Mouse (Mus musculus): Measurements from ENCODE around the gene Arhgef39. TPM values are rescaled to one million over a fixed set of nuclear protein-coding genes. Genes with fewer than 3 reads are reported as not detected.

The Arhgef39 gene
- polyA plus RNA-seq (2012; rRNA removed), result 17.3 and 26.6 TPM in 2 replicates

DNA sequence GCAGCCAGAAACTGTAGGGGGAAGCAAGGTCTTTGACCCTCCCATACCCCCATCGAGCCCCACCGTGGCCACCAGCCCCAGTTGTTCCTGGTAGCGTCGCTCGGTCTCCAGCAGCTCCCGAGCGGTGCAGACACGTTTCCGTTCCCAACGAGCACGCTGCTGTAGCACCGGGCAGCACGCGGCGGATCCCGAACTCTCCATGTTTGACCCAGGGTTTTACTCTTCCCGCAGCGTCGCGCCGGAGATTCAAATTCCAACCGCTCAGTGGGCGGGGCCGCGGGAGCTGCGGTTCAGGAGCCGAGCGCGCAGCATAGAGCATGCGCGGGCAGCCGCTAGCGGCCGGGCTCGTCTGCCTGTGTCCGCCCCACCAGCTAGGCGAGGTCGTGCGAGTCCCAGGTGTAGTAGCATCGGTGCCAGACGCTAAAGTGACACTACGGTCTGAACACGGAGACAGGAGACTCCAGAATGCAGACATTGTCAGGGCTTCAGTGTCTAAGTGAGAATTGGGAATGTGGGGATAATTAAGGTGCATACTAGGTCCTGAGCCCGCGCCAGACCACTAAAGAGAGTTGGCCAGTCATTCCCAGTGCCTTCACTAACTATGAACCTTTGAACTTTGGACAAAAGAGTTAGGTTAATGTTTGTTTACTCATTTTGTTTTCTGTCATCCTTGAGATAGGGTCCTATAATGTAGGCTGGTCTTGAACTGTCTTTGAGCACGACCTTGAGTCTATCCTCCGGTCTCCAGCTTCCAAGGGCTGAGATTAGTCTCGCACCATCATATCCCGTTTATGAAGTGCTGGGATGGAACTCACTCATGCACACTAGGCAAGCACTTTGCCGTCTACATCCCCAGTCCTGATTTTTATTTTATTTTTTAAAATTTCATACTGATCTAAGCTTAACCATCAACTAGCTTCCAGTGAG lies at the start of gene Arhgef39:
Gene Arhgef39 (minus strand): TSS at position 289 of the 927 bp plus-strand sequence.
- TF ChIP-seq CTCF (conservative IDR thresholded peaks at IDR 0.05; ENCODE audit: insufficient read depth, insufficient read length, low read depth, low read length) (no peak), POLR2A (IDR thresholded peaks at IDR 0.05; ENCODE audit: low read depth, low read length) (no peak)
- Histone ChIP-seq H3K4me1 (ENCODE audit: control insufficient read depth, insufficient read depth, low read length) (peaks cover 41% of the 10 kb centered on the region; the same call in 1 of the 2 replicates), H3K27ac (ENCODE audit: insufficient read depth, low read depth, low read length) (peak within 1 kb of the TSS; percentile 75), H3K4me3 (ENCODE audit: insufficient read depth, low read depth, low read length) (peak within 1 kb of the TSS; percentile 53), H3K36me3 (ENCODE audit: control insufficient read depth, insufficient read depth, low read length) (no peaks in the 10 kb centered on the region), H3K27me3 (replicated peaks; ENCODE audit: control insufficient read depth, insufficient read depth, low read length) (no peaks in the 10 kb centered on the region)
- DNase-seq, result peak; percentile 93
- WGBS, result 5% methylated on average over 50 of the region's 50 CpGs

DNA sequence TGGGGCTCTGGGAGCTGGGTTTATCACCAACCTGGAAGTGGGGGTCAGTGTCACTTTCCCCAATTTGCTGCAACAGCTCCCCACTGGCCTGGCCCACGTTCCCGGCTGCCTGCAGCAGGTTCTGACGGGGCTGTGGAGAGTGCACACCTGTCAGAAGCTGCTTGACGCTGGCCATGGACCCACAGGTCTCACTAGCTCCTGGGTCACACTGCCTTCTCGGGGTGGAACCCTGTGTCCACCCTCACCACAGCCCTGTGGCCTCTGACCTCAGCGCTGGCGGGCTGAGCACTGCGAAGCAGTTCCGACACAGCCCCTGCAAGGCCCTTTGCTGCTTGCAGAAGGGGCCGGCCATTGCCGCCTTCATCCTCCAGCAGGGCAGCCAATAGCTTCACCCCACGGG lies 49.6 kb upstream of the Arhgef39 start:
- H3K27me3 ChIP-seq (replicated peaks; ENCODE audit: control insufficient read depth, insufficient read depth, low read length), result no peaks in the 10 kb centered on the region
- H3K36me3 ChIP-seq (ENCODE audit: control insufficient read depth, insufficient read depth, low read length), result peaks cover 25% of the 10 kb centered on the region
- no peaks in the 10 kb centered on the region for H3K4me1 ChIP-seq (ENCODE audit: control insufficient read depth, insufficient read depth, low read length)
- no peak for DNase-seq
- TF ChIP-seq POLR2A (IDR thresholded peaks at IDR 0.05; ENCODE audit: low read depth, low read length), result no peak
- TF ChIP-seq CTCF (conservative IDR thresholded peaks at IDR 0.05; ENCODE audit: insufficient read depth, insufficient read length, low read depth, low read length), result no peak
- 91% methylated on average over 12 of the region's 12 CpGs for WGBS
- no peak overlapping the region for H3K27ac ChIP-seq (ENCODE audit: insufficient read depth, low read depth, low read length)
- H3K4me3 ChIP-seq (ENCODE audit: insufficient read depth, low read depth, low read length), result no peak overlapping the region

DNA sequence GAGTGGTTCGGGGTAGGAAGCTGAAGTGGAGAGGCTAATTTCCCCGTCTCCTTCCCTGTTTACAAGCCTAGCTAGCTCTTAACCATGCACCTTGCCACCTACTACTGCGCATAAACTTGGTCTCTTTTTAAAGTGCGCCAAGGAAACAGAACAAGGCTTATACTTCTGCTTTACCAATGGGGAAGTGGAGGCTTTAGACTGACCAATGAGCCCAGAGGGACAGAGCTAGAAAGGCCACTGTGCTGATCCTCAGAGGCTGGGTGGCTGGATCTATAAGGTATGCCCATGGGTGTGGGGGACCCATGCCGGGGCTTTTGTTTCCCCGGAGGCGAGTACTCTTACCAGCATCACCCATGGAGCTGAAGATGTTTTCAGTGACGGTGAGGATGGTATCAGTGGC lies 47.7 kb upstream of the Arhgef39 start:
- Histone ChIP-seq H3K4me3 (ENCODE audit: insufficient read depth, low read depth, low read length) (no peak overlapping the region), H3K4me1 (ENCODE audit: control insufficient read depth, insufficient read depth, low read length) (no peaks in the 10 kb centered on the region), H3K36me3 (ENCODE audit: control insufficient read depth, insufficient read depth, low read length) (peaks cover 22% of the 10 kb centered on the region), H3K27ac (ENCODE audit: insufficient read depth, low read depth, low read length) (no peak overlapping the region), H3K27me3 (replicated peaks; ENCODE audit: control insufficient read depth, insufficient read depth, low read length) (no peaks in the 10 kb centered on the region)
- WGBS, result 92% methylated on average over 8 of the region's 8 CpGs
- DNase-seq, result no peak
- TF ChIP-seq POLR2A (IDR thresholded peaks at IDR 0.05; ENCODE audit: low read depth, low read length), result no peak
- no peak for TF ChIP-seq CTCF (conservative IDR thresholded peaks at IDR 0.05; ENCODE audit: insufficient read depth, insufficient read length, low read depth, low read length)

DNA sequence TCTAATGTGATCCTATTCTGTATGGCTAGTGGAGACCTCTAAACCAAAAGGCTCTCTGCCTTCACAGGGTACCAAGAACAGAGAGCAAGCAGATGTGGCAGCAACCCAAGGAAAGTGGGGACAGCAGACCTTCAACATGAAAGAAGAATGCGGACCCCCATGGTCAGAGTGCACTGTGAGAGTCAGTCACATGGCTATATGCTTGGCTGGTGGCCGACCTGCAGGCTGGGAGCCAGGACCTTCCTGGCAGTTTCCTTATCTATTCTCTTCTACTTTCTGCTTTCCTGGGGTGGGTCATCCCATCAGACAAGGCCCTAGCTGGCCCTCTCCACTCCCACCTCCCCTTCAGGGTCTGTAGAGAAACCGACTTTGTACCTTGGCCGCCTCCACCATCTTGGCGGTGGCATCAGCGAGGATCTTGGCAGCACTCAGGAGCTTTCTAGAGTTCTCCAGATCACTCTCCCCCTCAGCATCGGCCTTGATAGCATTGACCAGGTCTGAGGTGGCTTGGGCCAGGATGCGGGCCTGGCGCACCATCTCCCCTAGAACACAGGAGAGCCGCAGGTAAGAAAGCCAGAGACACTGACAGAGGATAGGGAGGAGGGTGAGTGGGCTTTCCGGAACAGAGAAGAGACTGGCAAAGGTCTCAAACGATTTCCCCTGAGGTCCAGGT lies 47.0 kb upstream of the Arhgef39 start:
- H3K4me1 ChIP-seq (ENCODE audit: control insufficient read depth, insufficient read depth, low read length), result no peaks in the 10 kb centered on the region
- peak; percentile 66 for DNase-seq
- H3K27ac ChIP-seq (ENCODE audit: insufficient read depth, low read depth, low read length), result no peak overlapping the region
- peaks cover 20% of the 10 kb centered on the region for H3K36me3 ChIP-seq (ENCODE audit: control insufficient read depth, insufficient read depth, low read length)
- H3K4me3 ChIP-seq (ENCODE audit: insufficient read depth, low read depth, low read length), result no peak overlapping the region
- TF ChIP-seq POLR2A (IDR thresholded peaks at IDR 0.05; ENCODE audit: low read depth, low read length) (no peak), CTCF (conservative IDR thresholded peaks at IDR 0.05; ENCODE audit: insufficient read depth, insufficient read length, low read depth, low read length) (no peak)
- H3K27me3 ChIP-seq (replicated peaks; ENCODE audit: control insufficient read depth, insufficient read depth, low read length), result no peaks in the 10 kb centered on the region
- WGBS, result 85% methylated on average over 12 of the region's 12 CpGs

DNA sequence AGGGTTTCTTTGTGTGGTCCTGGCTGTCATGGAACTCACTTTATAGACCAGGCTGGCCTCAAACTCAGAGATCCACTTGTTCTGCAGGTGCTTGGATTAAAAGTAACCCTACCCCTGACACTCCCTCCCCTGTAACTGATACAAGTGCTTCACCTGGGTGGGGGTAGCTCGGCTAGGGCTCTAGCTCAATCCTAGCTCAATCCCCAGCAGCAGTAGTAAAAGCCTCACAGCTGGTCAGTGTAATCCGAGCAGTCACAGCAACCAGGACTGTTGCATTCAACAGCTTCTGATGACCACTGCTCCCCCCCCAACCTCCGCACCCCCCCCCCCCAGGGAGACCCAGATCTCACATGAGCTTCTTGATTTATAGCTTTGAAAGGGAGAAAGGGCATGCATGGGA lies 42.5 kb upstream of the Arhgef39 start:
- WGBS, result 54% methylated on average over 3 of the region's 3 CpGs
- Histone ChIP-seq H3K4me1 (ENCODE audit: control insufficient read depth, insufficient read depth, low read length) (no peaks in the 10 kb centered on the region), H3K4me3 (ENCODE audit: insufficient read depth, low read depth, low read length) (no peak overlapping the region), H3K36me3 (ENCODE audit: control insufficient read depth, insufficient read depth, low read length) (peaks cover 19% of the 10 kb centered on the region), H3K27ac (ENCODE audit: insufficient read depth, low read depth, low read length) (no peak overlapping the region), H3K27me3 (replicated peaks; ENCODE audit: control insufficient read depth, insufficient read depth, low read length) (no peaks in the 10 kb centered on the region)
- TF ChIP-seq CTCF (conservative IDR thresholded peaks at IDR 0.05; ENCODE audit: insufficient read depth, insufficient read length, low read depth, low read length), result no peak
- no peak for TF ChIP-seq POLR2A (IDR thresholded peaks at IDR 0.05; ENCODE audit: low read depth, low read length)
- DNase-seq, result no peak

DNA sequence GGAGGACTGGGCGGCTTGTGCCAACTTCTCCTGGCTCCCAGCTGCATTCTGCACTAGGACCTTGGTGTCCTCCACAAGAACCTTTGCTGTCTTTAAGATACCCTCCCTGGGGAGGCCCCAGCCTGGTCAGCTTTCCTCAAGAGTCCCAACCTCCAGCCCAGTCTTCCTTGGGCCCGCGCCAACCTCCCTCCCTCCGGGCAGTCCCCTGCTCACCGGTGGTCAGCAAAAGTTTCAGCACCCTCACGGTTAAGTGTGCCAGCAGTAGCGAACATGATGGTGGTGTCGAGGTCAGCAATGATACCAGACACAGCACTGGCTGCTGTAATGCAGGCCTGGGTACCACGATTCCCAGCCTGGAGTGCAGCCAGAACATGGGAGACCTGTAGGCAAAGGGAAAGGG lies 36.5 kb upstream of the Arhgef39 start:
- no peak for DNase-seq
- Histone ChIP-seq H3K27ac (ENCODE audit: insufficient read depth, low read depth, low read length) (no peak overlapping the region), H3K4me3 (ENCODE audit: insufficient read depth, low read depth, low read length) (no peak overlapping the region), H3K27me3 (replicated peaks; ENCODE audit: control insufficient read depth, insufficient read depth, low read length) (no peaks in the 10 kb centered on the region), H3K4me1 (ENCODE audit: control insufficient read depth, insufficient read depth, low read length) (no peaks in the 10 kb centered on the region), H3K36me3 (ENCODE audit: control insufficient read depth, insufficient read depth, low read length) (peaks cover 15% of the 10 kb centered on the region)
- TF ChIP-seq POLR2A (IDR thresholded peaks at IDR 0.05; ENCODE audit: low read depth, low read length) (no peak), CTCF (conservative IDR thresholded peaks at IDR 0.05; ENCODE audit: insufficient read depth, insufficient read length, low read depth, low read length) (no peak)
- 72% methylated on average over 9 of the region's 9 CpGs for whole genome bisulfite sequencing

DNA sequence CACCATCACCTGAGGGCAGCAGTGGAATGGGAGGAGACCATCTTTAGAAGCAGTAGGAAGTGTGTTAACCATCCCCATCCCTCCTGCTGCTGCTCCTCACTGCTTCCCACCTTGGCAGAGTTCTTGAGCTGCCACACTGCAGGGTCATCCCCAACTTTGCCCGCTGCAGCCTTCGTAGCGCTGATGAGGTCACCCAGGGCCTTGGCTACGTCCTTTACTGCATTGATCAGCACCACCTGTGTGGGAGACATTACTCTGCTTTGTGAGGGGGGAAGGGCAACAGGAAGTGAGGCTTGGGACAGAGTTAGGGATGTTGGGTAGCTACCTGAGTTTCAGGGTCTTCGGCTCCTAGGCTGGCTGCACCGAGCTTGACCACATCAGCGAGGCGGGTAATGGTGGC lies 36.1 kb upstream of the Arhgef39 start:
- 95% methylated on average over 8 of the region's 8 CpGs for WGBS
- no peak overlapping the region for H3K27ac ChIP-seq (ENCODE audit: insufficient read depth, low read depth, low read length)
- peaks cover 15% of the 10 kb centered on the region for H3K36me3 ChIP-seq (ENCODE audit: control insufficient read depth, insufficient read depth, low read length)
- no peak for TF ChIP-seq POLR2A (IDR thresholded peaks at IDR 0.05; ENCODE audit: low read depth, low read length)
- no peak for TF ChIP-seq CTCF (conservative IDR thresholded peaks at IDR 0.05; ENCODE audit: insufficient read depth, insufficient read length, low read depth, low read length)
- H3K27me3 ChIP-seq (replicated peaks; ENCODE audit: control insufficient read depth, insufficient read depth, low read length), result no peaks in the 10 kb centered on the region
- no peak for DNase-seq
- no peak overlapping the region for H3K4me3 ChIP-seq (ENCODE audit: insufficient read depth, low read depth, low read length)
- H3K4me1 ChIP-seq (ENCODE audit: control insufficient read depth, insufficient read depth, low read length), result no peaks in the 10 kb centered on the region

Measured in kidney, adult 2 months (tissue).